Comparison of ENCODE assay signal across 8 mouse cellular contexts in the genomic region with DNA sequence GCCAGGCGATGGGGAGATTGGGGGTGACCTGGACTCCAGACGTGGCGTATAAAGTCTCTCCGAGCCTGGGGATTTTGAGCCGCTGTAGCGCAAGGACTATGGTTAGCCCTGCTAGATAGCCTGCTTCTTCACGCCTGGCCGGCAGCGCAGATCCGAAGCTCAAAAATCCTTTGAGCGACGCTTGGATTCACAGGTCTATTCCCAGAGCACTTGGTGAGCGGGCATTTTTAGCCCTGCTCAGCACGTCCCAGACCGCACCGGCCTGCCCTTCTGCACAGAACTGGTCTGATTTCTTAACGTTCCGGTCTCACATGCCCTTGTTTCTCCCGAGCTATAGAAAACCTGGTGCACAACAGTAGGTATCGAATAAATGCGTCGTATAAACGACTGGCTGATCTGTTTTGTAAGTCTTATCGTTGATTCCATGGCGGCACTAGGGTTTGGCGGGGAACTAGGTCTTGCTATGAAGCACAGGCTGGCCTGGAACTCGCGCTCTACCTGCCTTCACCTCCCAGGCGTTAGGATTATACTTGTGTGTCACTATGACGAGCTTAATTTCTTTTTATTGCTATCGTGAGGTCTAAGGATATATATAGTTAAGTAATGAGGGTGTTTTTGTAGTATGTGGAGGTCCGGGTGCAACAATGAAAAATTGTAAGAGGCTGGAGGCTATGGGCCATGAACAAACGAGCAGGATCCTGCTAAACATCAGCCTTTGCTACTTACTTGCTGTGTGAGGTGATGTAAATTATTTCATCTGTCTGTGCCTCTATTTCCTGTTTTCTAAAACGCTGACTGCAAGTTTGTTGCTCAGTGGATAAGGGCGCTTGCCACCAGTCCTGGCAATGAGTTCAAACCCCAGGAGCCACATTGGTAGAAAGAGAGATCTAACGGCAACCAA. TPM values are rescaled to one million over a fixed set of nuclear protein-coding genes. Genes with fewer than 3 reads are reported as not detected.
A peak's percentile ranks its signal among the peaks of the same experiment; 100 is the strongest.
DNase-seq lines count a peak whose midpoint lies in the region; ATAC-seq and TF ChIP-seq lines count a peak whose summit lies in the region.

No protein-coding gene starts in this region.

- no peak for ATAC-seq in heart, postnatal 0 days (ENCODE audit: insufficient read depth, low read depth)
- ATAC-seq in liver, embryonic 11.5 days (replicated peaks; ENCODE audit: low FRiP score), result no peak

- H3K9me3 ChIP-seq in heart, postnatal 0 days (replicated peaks; ENCODE audit: control insufficient read depth, low read length), result no peaks in the 10 kb centered on the region
- H3K9me3 ChIP-seq in liver, embryonic 11.5 days (ENCODE audit: control insufficient read depth, low read length), result no peaks in the 10 kb centered on the region

- H3K4me1 ChIP-seq in heart, postnatal 0 days (ENCODE audit: control insufficient read depth, insufficient read depth), result peaks cover 27% of the 10 kb centered on the region
- H3K4me1 ChIP-seq in liver, embryonic 11.5 days (replicated peaks; ENCODE audit: control insufficient read depth, insufficient read depth, low read length), result peaks cover 36% of the 10 kb centered on the region

- peak overlapping the region; percentile 96 for H3K27ac ChIP-seq in gastrocnemius, adult 2 months
- peak overlapping the region; percentile 81 for H3K27ac ChIP-seq in heart, postnatal 0 days (ENCODE audit: low read depth)
- H3K27ac ChIP-seq in liver, embryonic 11.5 days (ENCODE audit: low read depth, low read length), result peak overlapping the region; percentile 94

- TF ChIP-seq CTCF in gastrocnemius, adult 2 months (IDR thresholded peaks at IDR 0.05), result no peak
- no peak for TF ChIP-seq CTCF in heart, postnatal 0 days (IDR thresholded peaks at IDR 0.05; ENCODE audit: low read depth)

- H3K27me3 ChIP-seq in heart, postnatal 0 days (ENCODE audit: control insufficient read depth, insufficient read depth, low read length), result no peaks in the 10 kb centered on the region
- H3K27me3 ChIP-seq in liver, embryonic 11.5 days (replicated peaks; ENCODE audit: control insufficient read depth, insufficient read depth, low read length), result no peaks in the 10 kb centered on the region

- intact Hi-C loops in gastrocnemius, adult 2 months (cut with DNase I), result loop anchor here (2.0 to 5.0 kb wide), 2 partner anchors 50 to 117 kb away; partner anchors contain the start of gene Napa

- no peak for TF ChIP-seq EP300 in heart, postnatal 0 days (IDR thresholded peaks at IDR 0.05; ENCODE audit: low read depth)

- 6% methylated on average over 36 of the region's 36 CpGs for WGBS in heart, postnatal 0 days
- 7% methylated on average over 36 of the region's 36 CpGs for WGBS in liver, embryonic 11.5 days

- H3K4me3 ChIP-seq in gastrocnemius, adult 2 months, result peak overlapping the region; percentile 82
- peak overlapping the region; percentile 81 for H3K4me3 ChIP-seq in heart, postnatal 0 days (ENCODE audit: low read depth, low read length)
- H3K4me3 ChIP-seq in liver, embryonic 11.5 days (ENCODE audit: low read depth, low read length), result peak overlapping the region; percentile 90

- peak overlapping the region; percentile 82 for H3K4me2 ChIP-seq in heart, postnatal 0 days (ENCODE audit: low read depth, low read length)
- peak overlapping the region; percentile 92 for H3K4me2 ChIP-seq in liver, embryonic 11.5 days

- DNase-seq in gastrocnemius, adult 2 months, result peak; percentile 40
- DNase-seq in gastrocnemius, adult 8-10 months (ENCODE audit: low spot score in 2 of 2), result no peak
- DNase-seq in thymus, postnatal 4 days, result peak; percentile 52
- DNase-seq in thymus, postnatal 10 days (ENCODE audit: low spot score in 2 of 2), result no peak
- DNase-seq in heart, postnatal 0 days (ENCODE audit: low spot score), result peak; percentile 22
- DNase-seq in liver, embryonic 11.5 days (ENCODE audit: low spot score), result peak; percentile 48
- peak; percentile 44 to 73 for DNase-seq in spleen, postnatal 4 days (ENCODE audit: low spot score in 2 of 2)
- no peak for DNase-seq in urinary bladder, postnatal 4 days (ENCODE audit: low spot score in 2 of 2)

- peak overlapping the region; percentile 58 for H3K9ac ChIP-seq in heart, postnatal 0 days (replicated peaks; ENCODE audit: low read depth, low read length)
- peak overlapping the region; percentile 93 for H3K9ac ChIP-seq in liver, embryonic 11.5 days (ENCODE audit: low read depth, low read length)

- no peaks in the 10 kb centered on the region for H3K36me3 ChIP-seq in heart, postnatal 0 days (replicated peaks; ENCODE audit: control insufficient read depth, insufficient read depth, low read length)
- no peaks in the 10 kb centered on the region for H3K36me3 ChIP-seq in liver, embryonic 11.5 days (ENCODE audit: control insufficient read depth, insufficient read depth, low read length)

RNA-seq across cellular contexts. Expression of gene Bicra, which starts 1.2 kb away (rescaled TPM):
- 1 to 10 TPM; 6.8 to 7.1 TPM for total RNA-seq in gastrocnemius, adult 2 months (2021)
- 1 to 10 TPM; 3.7 to 6.8 (median 5.6) TPM for total RNA-seq in gastrocnemius, adult 8-10 months (2022)
- 2.6 and 7.2 TPM in 2 replicates for total RNA-seq in heart, postnatal 0 days (2014; rRNA removed; ENCODE audit: low replicate concordance)
- polyA plus RNA-seq in heart, postnatal 0 days (2015; fragmentation: Nextera tagmentation; extraction: Ambion mirVana), result 2.0 and 2.4 TPM in 2 replicates
- polyA plus RNA-seq in liver, embryonic 11.5 days (2014; fragmentation: Nextera tagmentation; extraction: Ambion mirVana), result 5.3 and 7.3 TPM in 2 replicates

RNA-seq across cellular contexts. Expression of gene Zfp541, which starts 12.7 kb away (rescaled TPM):
- not detected for total RNA-seq in gastrocnemius, adult 2 months (2021)
- not detected for total RNA-seq in gastrocnemius, adult 8-10 months (2022)
- total RNA-seq in heart, postnatal 0 days (2014; rRNA removed; ENCODE audit: low replicate concordance), result 0.54 TPM in 1 of 2 replicates, not detected in the other
- polyA plus RNA-seq in heart, postnatal 0 days (2015; fragmentation: Nextera tagmentation; extraction: Ambion mirVana), result not detected in 2 replicates
- polyA plus RNA-seq in liver, embryonic 11.5 days (2014; fragmentation: Nextera tagmentation; extraction: Ambion mirVana), result not detected in 2 replicates

RNA-seq across cellular contexts. Expression of gene Napa, which starts 49.3 kb away (rescaled TPM):
- 100 to 1,000 TPM in 1 of 2 experiments, 10 to 100 TPM in 1; 99.2 to 113 TPM for total RNA-seq in gastrocnemius, adult 2 months (2021)
- 100 to 1,000 TPM; 105 to 140 (median 115) TPM for total RNA-seq in gastrocnemius, adult 8-10 months (2022)
- 259 and 452 TPM in 2 replicates for total RNA-seq in heart, postnatal 0 days (2014; rRNA removed; ENCODE audit: low replicate concordance)
- polyA plus RNA-seq in heart, postnatal 0 days (2015; fragmentation: Nextera tagmentation; extraction: Ambion mirVana), result 144 and 154 TPM in 2 replicates
- 167 and 174 TPM in 2 replicates for polyA plus RNA-seq in liver, embryonic 11.5 days (2014; fragmentation: Nextera tagmentation; extraction: Ambion mirVana)

Comparison
In these comparisons a context has a peak if more than half of its experiments do, and no peak if none do; other contexts are left out.
1. DNase-seq: peak in gastrocnemius, adult 2 months (single experiment), thymus, postnatal 4 days (single experiment), heart, postnatal 0 days (single experiment), liver, embryonic 11.5 days (single experiment) and spleen, postnatal 4 days (2 of 2); none in gastrocnemius, adult 8-10 months (0 of 2), thymus, postnatal 10 days (0 of 2) and urinary bladder, postnatal 4 days (0 of 2).
2. Peak in every context shown above with its lines, with median percentiles within 50 percentile points of each other: H3K27ac ChIP-seq and H3K4me3 ChIP-seq.